Mouse (Mus musculus) kidney, postnatal 4 days (tissue): ENCODE measurements around the gene Enox1.

Experiments
- DNase-seq, 2 experiments: peaks; one replicate each; pipeline ENCODE4 v3.0.0; 2021; ENCODE audit warnings: mixed read lengths in 2 of 2

Gene Enox1

GRCm38 (mm10) chr14:77638148-77638547 lies 481.6 kb downstream of the Enox1 start:
- no peak for DNase-seq

DNA sequence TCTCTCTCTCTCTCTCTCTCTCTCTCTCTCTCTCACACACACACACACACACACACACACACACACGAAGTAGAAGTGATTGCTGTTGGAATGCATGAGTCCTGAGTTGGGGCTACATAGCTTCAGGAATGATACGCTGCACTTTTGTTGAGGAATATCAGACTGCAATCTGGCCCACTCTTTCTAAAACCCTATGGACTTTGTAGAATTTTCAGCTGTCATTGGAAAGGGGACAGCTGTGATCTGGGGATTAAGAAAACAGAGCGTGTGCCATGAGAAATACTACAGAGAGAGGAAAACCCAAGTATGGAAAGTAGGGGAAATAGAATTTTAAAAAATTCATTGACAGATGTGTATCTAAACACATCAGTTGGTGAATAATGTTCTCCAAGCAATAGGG lies 482.1 kb downstream of the Enox1 start:
- DNase-seq = no peak

DNA sequence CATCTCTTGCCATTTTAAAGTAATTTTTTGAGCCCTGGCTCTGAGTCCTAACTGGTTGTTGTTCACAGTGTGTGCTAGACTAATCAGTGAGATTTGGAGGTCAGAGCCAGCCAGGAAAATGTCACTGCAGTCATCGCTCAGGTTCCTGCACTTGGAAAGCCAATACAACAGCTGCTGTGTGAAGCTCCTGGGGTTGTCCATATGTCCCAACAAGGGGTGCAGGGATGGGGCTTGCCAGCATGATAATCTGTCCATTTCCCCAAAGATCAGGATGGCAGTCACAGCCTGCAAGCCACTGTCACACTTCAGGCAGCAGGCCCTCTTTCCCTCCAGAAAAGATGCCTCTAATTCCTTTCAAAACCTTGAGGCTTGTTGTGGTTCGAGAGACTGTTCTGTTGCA lies 483.0 kb downstream of the Enox1 start:
- no peak for DNase-seq

GRCm38 (mm10) chr14:77642314-77642713 lies 485.8 kb downstream of the Enox1 start:
- no peak for DNase-seq

DNA sequence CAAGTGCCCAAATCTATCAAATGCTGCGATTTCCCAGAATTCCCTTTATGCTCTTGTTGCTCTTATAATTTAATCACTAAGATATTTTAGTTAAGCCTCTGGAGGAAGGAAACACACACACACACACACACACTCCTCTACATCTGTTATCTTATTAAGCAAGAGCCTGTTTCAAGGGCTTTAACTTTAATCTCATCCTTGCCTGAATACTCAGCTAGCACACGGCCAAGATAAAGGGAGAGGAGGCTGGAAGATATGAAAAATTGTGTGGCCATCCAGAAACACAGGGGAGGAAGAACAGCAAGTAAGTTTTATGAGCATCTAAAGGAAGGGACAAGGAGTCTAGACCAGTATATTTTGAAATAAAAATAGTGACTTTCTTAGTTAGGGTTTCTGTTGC lies 489.6 kb downstream of the Enox1 start:
- no peak for DNase-seq

DNA sequence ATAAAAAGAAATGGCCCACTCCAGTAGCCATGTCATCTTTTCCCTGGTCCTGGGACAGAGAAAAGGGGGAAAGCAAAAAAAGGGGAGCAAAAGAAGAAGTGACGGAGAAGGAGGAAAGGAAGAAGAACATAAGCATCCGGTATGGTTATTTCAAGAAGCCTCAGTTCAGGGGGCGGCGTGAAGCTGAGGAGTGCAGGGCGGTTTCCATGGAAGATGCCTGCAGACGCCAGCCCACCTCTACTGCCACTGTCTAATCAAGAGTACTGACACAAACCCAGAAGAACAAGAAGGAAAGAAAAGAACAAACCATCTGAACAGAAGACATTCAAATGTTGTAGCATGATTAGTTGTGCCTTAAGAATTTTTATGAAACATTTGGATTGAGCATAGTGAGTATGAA lies 490.5 kb downstream of the Enox1 start:
- DNase-seq = no peak

DNA sequence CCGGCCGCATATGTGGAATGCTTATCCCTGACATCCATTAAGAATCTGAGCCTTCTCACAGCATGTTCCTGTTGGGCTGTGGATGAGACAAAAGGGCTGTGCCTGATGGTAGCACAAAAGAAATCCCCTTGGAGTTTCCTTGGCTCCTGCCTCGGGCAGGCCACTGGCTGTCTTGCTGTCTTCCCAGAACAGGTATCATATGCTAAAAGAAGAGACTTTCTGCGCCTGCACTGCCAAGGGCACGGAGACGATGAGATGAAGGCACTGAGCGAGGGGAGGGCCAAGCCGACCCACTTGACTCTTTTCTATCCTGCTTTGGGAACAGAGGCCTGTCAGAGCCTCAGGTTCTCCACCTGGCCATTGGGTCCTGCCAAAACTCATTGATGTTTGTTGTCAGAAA lies 491.7 kb downstream of the Enox1 start:
- DNase-seq = no peak

DNA sequence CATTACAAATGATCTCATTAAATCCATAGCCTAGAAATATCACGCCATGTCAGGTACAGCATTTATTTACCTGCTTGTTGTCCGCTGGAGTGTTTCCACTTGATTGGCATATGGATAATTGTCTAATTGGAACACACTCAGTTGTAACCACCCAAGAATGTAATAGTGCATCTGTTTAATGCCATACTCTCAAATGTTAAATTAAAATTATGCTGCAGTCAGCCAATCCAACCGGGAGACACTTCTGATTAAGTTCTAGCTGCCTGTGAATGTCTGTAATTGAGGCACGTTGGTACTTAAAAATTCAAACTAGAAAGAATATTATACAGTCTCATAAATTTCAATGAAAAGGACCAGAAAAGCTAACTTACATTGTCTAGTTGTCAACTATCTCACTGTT lies 502.2 kb downstream of the Enox1 start:
- DNase-seq = no peak

GRCm38 (mm10) chr14:77662273-77662672 lies 505.7 kb downstream of the Enox1 start:
- no peak for DNase-seq

GRCm38 (mm10) chr14:77662994-77663393 lies 506.4 kb downstream of the Enox1 start:
- no peak for DNase-seq

- DNase-seq = no peak
These were observed 511.5 kb downstream of the Enox1 start for GRCm38 (mm10) chr14:77668096-77668495.

- DNase-seq = no peak
These were observed 512.9 kb downstream of the Enox1 start for GRCm38 (mm10) chr14:77669494-77669893.

- DNase-seq = no peak
These were observed 514.4 kb downstream of the Enox1 start for GRCm38 (mm10) chr14:77670945-77671344.

DNA sequence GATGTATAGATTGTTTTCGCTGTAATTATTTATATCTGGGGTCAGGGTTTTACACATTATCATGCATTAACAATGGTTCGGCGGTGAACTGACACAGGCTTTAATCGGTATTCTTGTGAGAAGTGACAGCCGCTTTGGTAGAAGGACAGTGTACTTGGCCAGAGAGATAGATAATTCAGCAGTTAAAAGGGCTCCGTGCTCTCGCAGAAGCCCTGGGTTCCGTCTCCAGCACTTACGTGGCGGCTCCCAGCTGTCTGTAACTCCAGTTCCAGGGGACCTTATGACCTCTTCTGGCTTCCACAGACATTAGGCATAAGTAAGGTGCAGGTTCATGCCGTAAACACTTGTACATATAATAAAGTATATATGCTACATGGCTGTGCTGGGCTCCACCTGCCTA lies 515.4 kb downstream of the Enox1 start:
- no peak for DNase-seq

GRCm38 (mm10) chr14:77673138-77673537 lies 516.6 kb downstream of the Enox1 start:
- DNase-seq = peak; percentile 33

DNA sequence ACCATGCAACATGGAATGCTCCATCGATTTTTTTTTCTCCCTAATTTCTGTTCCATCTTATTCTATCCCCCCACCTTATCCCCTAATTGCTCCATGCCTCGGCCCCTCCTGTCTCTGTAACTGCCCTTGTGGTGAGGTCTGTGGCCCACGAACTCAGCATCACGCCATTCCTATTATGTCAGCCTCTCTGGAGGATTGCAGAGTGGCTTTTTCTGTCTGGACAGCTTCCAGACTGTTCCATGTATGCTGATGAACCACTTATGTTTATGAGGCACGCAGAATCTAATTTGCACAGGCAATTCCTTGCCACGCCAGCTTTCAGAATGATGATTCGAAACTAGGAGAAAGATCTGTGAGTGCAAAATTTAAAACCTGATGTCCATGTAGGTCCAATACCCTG lies 521.4 kb downstream of the Enox1 start:
- no peak for DNase-seq

DNA sequence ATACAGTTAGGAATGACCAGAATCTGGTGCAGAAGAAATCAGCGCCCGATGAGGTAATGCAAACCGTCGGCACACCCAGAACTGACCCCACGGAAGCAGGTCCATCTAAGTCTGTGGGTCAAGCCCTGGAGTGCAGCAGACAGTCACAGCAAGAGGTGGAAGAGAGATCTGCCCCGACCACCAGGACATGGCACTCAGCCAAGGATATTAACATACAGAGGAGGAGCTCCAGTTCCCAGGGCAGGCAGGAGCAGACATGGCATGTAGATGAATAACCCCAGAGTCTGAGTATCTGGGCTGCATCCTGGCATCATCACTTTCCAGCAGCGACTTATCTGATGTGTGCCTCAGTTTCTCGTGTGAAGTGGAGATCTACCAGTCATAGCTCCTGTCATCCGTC lies 523.3 kb downstream of the Enox1 start:
- peak; percentile 11 to 31 for DNase-seq

GRCm38 (mm10) chr14:77682888-77683555 lies 526.5 kb downstream of the Enox1 start:
- DNase-seq = no peak

- no peak for DNase-seq
These were observed 533.3 kb downstream of the Enox1 start for GRCm38 (mm10) chr14:77689816-77690215.

- no peak for DNase-seq
These were observed 548.4 kb downstream of the Enox1 start for GRCm38 (mm10) chr14:77705006-77705405.

GRCm38 (mm10) chr14:77706511-77707246 lies 550.1 kb downstream of the Enox1 start:
- no peak for DNase-seq

- DNase-seq = no peak
These were observed 550.7 kb downstream of the Enox1 start for GRCm38 (mm10) chr14:77707279-77707678.

- peak; percentile 26 to 44 for DNase-seq
These were observed 552.0 kb downstream of the Enox1 start for GRCm38 (mm10) chr14:77708354-77709150.
